Mouse (Mus musculus) MEL (cell line): ENCODE data around the gene Eif4b. TPM values are rescaled to one million over a fixed set of nuclear protein-coding genes. Genes with fewer than 3 reads are reported as not detected.

Experiments
- DNase-seq: peaks from one replicate; pipeline ENCODE4 v3.0.0; 2011; ENCODE audit warnings: low read depth, low spot score
- H3K27ac ChIP-seq: 2 replicates; pipeline ENCODE4 v1.5.1; 2012; ENCODE audit warnings: low read depth, mild to moderate bottlenecking, control low read depth, low read length, moderate library complexity; ENCODE audit not compliant: control insufficient read depth
- H3K27me3 ChIP-seq, 2 experiments: fragments of 150-350 bp in 1 of 2; sonication (generic) in 1 of 2; 2 replicates each; pipeline ENCODE4 v1.6.1; 2012; ENCODE audit warnings: low read length in 2 of 2, mild to moderate bottlenecking in 2 of 2, improper control_type of control experiment in 1 of 2, moderate library complexity in 1 of 2; ENCODE audit not compliant: insufficient read depth in 2 of 2, control insufficient read depth in 1 of 2
- H3K36me3 ChIP-seq, 2 experiments: 2 replicates each; pipeline ENCODE4 v1.6.1; 2012 to 2014; ENCODE audit warnings: low read length in 2 of 2, improper control_type of control experiment in 1 of 2, inconsistent platforms in 1 of 2, mild to moderate bottlenecking in 1 of 2; ENCODE audit not compliant: insufficient read depth in 2 of 2, control insufficient read depth in 1 of 2
- H3K4me1 ChIP-seq, 2 experiments: fragments of 150-350 bp in 1 of 2; sonication (generic) in 1 of 2; 2 replicates each; pipeline ENCODE4 v1.6.1; 2012; ENCODE audit warnings: low read length in 2 of 2, improper control_type of control experiment in 1 of 2, mild to moderate bottlenecking in 1 of 2; ENCODE audit not compliant: insufficient read depth in 2 of 2, control insufficient read depth in 1 of 2
- H3K4me3 ChIP-seq, 2 experiments: fragments of 150-350 bp in 1 of 2; sonication (generic) in 1 of 2; 2 replicates each; pipeline ENCODE4 v1.5.1; 2012; ENCODE audit warnings: low read depth in 2 of 2, low read length in 2 of 2, mild to moderate bottlenecking in 2 of 2, moderate library complexity in 2 of 2, control low read depth in 1 of 2, improper control_type of control experiment in 1 of 2; ENCODE audit not compliant: control insufficient read depth in 1 of 2, insufficient read depth in 1 of 2
- H3K79me2 ChIP-seq: 2 replicates; pipeline ENCODE4 v1.6.1; 2012; ENCODE audit warnings: mild to moderate bottlenecking, low read length, moderate library complexity; ENCODE audit not compliant: control insufficient read depth, poor library complexity, insufficient read depth
- H3K9ac ChIP-seq: 2 replicates; pipeline ENCODE4 v1.6.1; 2012; ENCODE audit warnings: low read depth, mild to moderate bottlenecking, control low read depth, low read length, moderate library complexity; ENCODE audit not compliant: control insufficient read depth, poor library complexity, severe bottlenecking
- H3K9me3 ChIP-seq: fragments of 150-350 bp; sonication (generic); replicated peaks from 2 replicates; pipeline ENCODE4 v1.6.1; 2012; ENCODE audit warnings: mild to moderate bottlenecking, low read length, improper control_type of control experiment, moderate library complexity; ENCODE audit not compliant: insufficient read depth
- BHLHE40 ChIP-seq: IDR thresholded peaks from 2 replicates; pipeline ENCODE4 v1.6.1; 2012; ENCODE audit warnings: low read depth, mild to moderate bottlenecking, inconsistent platforms, low read length, improper control_type of control experiment, borderline replicate concordance
- CTCF ChIP-seq, 3 experiments: IDR thresholded peaks in 2 of 3; conservative IDR thresholded peaks in 1 of 3; 2 replicates each; pipeline ENCODE4 v1.5.1; 2011 to 2012; ENCODE audit warnings: low read length in 3 of 3, low read depth in 2 of 3, mild to moderate bottlenecking in 2 of 3, improper control_type of control experiment in 1 of 3, inconsistent platforms in 1 of 3, mixed read lengths in 1 of 3, moderate library complexity in 1 of 3; ENCODE audit not compliant: control insufficient read depth in 1 of 3, insufficient read depth in 1 of 3, poor library complexity in 1 of 3, severe bottlenecking in 1 of 3
- E2F4 ChIP-seq: IDR thresholded peaks from 2 replicates; pipeline ENCODE4 v1.6.1; 2011; ENCODE audit warnings: low read depth, low read length, improper control_type of control experiment, borderline replicate concordance
- EP300 ChIP-seq, 2 experiments: IDR thresholded peaks; 2 replicates each; pipeline ENCODE4 v1.6.1; 2011; ENCODE audit warnings: improper control_type of control experiment in 2 of 2, low read length in 2 of 2, low read depth in 1 of 2, mild to moderate bottlenecking in 1 of 2
- GATA1 ChIP-seq: IDR thresholded peaks from 2 replicates; pipeline ENCODE4 v1.6.1; 2011; ENCODE audit warnings: low read depth, low read length, improper control_type of control experiment
- HCFC1 ChIP-seq: IDR thresholded peaks from 2 replicates; pipeline ENCODE4 v1.6.1; 2012; ENCODE audit warnings: low read depth, mild to moderate bottlenecking, inconsistent platforms, low read length, improper control_type of control experiment, moderate library complexity
- JUND ChIP-seq: IDR thresholded peaks from 2 replicates; pipeline ENCODE4 v1.6.1; 2011; ENCODE audit warnings: low read depth, mild to moderate bottlenecking, improper control_type of control experiment, low read length
- MAFK ChIP-seq: IDR thresholded peaks from 2 replicates; pipeline ENCODE4 v1.6.1; 2011; ENCODE audit warnings: low read depth, mild to moderate bottlenecking, low read length, improper control_type of control experiment, borderline replicate concordance
- MAX ChIP-seq: IDR thresholded peaks from 2 replicates; pipeline ENCODE4 v1.6.1; 2011; ENCODE audit warnings: low read length, improper control_type of control experiment
- MYB ChIP-seq: IDR thresholded peaks from 2 replicates; pipeline ENCODE4 v1.6.1; 2011; ENCODE audit warnings: mild to moderate bottlenecking, low read depth, low read length, improper control_type of control experiment
- MYC ChIP-seq: IDR thresholded peaks from 2 replicates; pipeline ENCODE4 v1.6.1; 2011; ENCODE audit warnings: low read depth, mild to moderate bottlenecking, low read length, improper control_type of control experiment, moderate library complexity
- NELFE ChIP-seq: IDR thresholded peaks from 2 replicates; pipeline ENCODE4 v1.6.1; 2011; ENCODE audit warnings: low read depth, low read length, improper control_type of control experiment
- POLR2A ChIP-seq, 2 experiments: IDR thresholded peaks; 2 replicates each; pipeline ENCODE4 v1.6.1; 2011 to 2012; ENCODE audit warnings: low read length in 2 of 2, mild to moderate bottlenecking in 2 of 2, control low read depth in 1 of 2, improper control_type of control experiment in 1 of 2, low read depth in 1 of 2, moderate library complexity in 1 of 2; ENCODE audit not compliant: control insufficient read depth in 1 of 2, insufficient read depth in 1 of 2, poor library complexity in 1 of 2
- RCOR1 ChIP-seq: IDR thresholded peaks from 2 replicates; pipeline ENCODE4 v1.6.1; 2012; ENCODE audit warnings: low read depth, mild to moderate bottlenecking, inconsistent platforms, low read length, improper control_type of control experiment
- SMC3 ChIP-seq: IDR thresholded peaks from 2 replicates; pipeline ENCODE4 v1.6.1; 2011; ENCODE audit warnings: low read depth, low read length, improper control_type of control experiment
- TCF12 ChIP-seq: IDR thresholded peaks from 2 replicates; pipeline ENCODE4 v1.6.1; 2014; ENCODE audit warnings: low read depth, mild to moderate bottlenecking, inconsistent platforms, low read length, improper control_type of control experiment, moderate library complexity
- ZC3H11A ChIP-seq: IDR thresholded peaks from 2 replicates; pipeline ENCODE4 v1.6.1; 2012; ENCODE audit warnings: low read depth, mild to moderate bottlenecking, inconsistent platforms, low read length, improper control_type of control experiment
- ZKSCAN1 ChIP-seq: IDR thresholded peaks from 2 replicates; pipeline ENCODE4 v1.6.1; 2012; ENCODE audit warnings: low read depth, mild to moderate bottlenecking, inconsistent platforms, low read length, improper control_type of control experiment, moderate library complexity
- ZMIZ1 ChIP-seq: IDR thresholded peaks from 2 replicates; pipeline ENCODE4 v1.6.1; 2012; ENCODE audit warnings: low read depth, mild to moderate bottlenecking, inconsistent platforms, low read length, improper control_type of control experiment, moderate library complexity
- ZNF384 ChIP-seq: IDR thresholded peaks from 2 replicates; pipeline ENCODE4 v1.6.1; 2012; ENCODE audit warnings: low read depth, mild to moderate bottlenecking, inconsistent platforms, low read length, improper control_type of control experiment
- polyA plus RNA-seq, 2 experiments: library from polyadenylated mRNA; stranded (reverse) in 1 of 2; unstranded in 1 of 2; fragments of >175 nt in 1 of 2; fragments of >200 nt in 1 of 2; gene quantifications; 2 replicates each; pipeline versions ENCODE4 v1.2.1 to v1.2.4; 2012; ENCODE audit warnings: low replicate concordance in 2 of 2, low read depth in 1 of 2; ENCODE audit not compliant: insufficient read length in 2 of 2, insufficient read depth in 1 of 2, missing spikeins in 1 of 2
- total RNA-seq: library from RNA; depleted of rRNA; stranded (reverse); fragments of 300-350 nt; gene quantifications from 2 replicates; pipeline ENCODE4 v1.2.3, GENCODE M21; 2012

The Eif4b gene
- total and polyA plus RNA-seq, 3 experiments: 464 to 790 (median 561) TPM

DNA sequence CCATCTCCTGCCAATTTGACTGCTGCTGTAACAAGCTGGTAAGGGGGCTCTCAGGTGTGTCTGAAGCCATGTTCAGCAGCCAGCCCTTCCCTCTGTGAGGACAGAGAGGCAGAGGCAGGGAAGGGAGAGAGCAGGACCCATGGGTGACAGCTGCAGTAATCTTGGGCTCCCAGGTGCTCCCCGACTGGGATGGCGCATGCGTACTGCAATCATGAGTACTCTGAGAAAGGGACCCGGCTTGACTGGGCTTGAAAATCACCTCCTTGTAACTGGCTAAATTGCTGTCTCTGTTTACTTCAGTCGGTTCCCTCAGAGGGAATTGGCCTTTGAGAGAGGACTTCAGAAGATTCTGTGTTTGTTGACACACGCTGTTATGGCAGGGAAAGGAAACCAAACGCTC is 31.6 kb upstream of the Eif4b start:
- H3K9ac ChIP-seq: no peak overlapping the region
- TF ChIP-seq TCF12 (no peak), GATA1 (no peak), MAX (no peak), BHLHE40 (no peak), EP300 (IDR thresholded peaks at IDR 0.05; ENCODE audit: low read depth in 1 of 2, low read length in 2 of 2) (no peak), ZKSCAN1 (no peak), RCOR1 (no peak), HCFC1 (no peak), ZNF384 (no peak), CTCF (IDR thresholded peaks at IDR 0.05 in 2 of 3, conservative IDR thresholded peaks at IDR 0.05 in 1 of 3; ENCODE audit: control insufficient read depth in 1 of 3, insufficient read depth in 1 of 3, low read depth in 2 of 3, low read length in 3 of 3, poor library complexity in 1 of 3, severe bottlenecking in 1 of 3) (no peak), ZMIZ1 (no peak)
- no peaks in the 10 kb centered on the region for H3K4me1 ChIP-seq
- DNase-seq: no peak
- no peaks in the 10 kb centered on the region for H3K79me2 ChIP-seq
- peaks cover 23 to 41% of the 10 kb centered on the region in 2 experiments for H3K27me3 ChIP-seq
- no peak overlapping the region for H3K27ac ChIP-seq
- no peak overlapping the region for H3K4me3 ChIP-seq
- H3K36me3 ChIP-seq: no peaks in the 10 kb centered on the region
- no peaks in the 10 kb centered on the region for H3K9me3 ChIP-seq

DNA sequence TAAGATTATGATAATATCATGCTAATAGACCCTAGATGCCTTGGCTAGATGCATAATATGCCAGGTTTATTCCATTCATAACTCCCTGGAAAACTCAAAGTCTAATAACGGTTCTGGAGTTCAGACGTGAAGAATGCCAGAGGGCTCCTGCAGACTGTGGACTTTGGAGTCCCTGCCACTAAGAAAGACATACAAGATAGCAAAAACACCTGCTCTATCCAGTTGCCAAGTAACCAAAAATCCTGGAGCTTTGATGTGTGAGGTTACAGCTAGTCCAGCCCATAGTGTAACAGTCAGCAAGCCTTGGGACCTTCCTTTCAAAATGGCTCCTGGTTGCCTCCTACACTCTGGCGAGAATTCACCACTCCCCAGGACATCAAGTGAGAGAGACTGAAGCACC is 28.8 kb upstream of the Eif4b start:
- no peaks in the 10 kb centered on the region for H3K9me3 ChIP-seq
- H3K4me1 ChIP-seq: no peaks in the 10 kb centered on the region
- H3K36me3 ChIP-seq: no peaks in the 10 kb centered on the region
- peaks cover 16 to 23% of the 10 kb centered on the region in 2 experiments for H3K27me3 ChIP-seq
- TF ChIP-seq SMC3 (no peak), NELFE (no peak), E2F4 (no peak), ZC3H11A (no peak), RCOR1 (no peak), MYB (no peak), ZKSCAN1 (no peak), GATA1 (no peak), JUND (no peak), MAFK (no peak), MYC (no peak), POLR2A (IDR thresholded peaks at IDR 0.05; ENCODE audit: control insufficient read depth in 1 of 2, insufficient read depth in 1 of 2, low read depth in 1 of 2, low read length in 2 of 2, poor library complexity in 1 of 2) (no peak), EP300 (IDR thresholded peaks at IDR 0.05; ENCODE audit: low read depth in 1 of 2, low read length in 2 of 2) (no peak), TCF12 (no peak), HCFC1 (no peak), MAX (no peak)
- TF ChIP-seq, all 39 proteins: peak for 0
- Histone ChIP-seq H3K4me3 (no peak overlapping the region), H3K79me2 (no peaks in the 10 kb centered on the region), H3K27ac (no peak overlapping the region), H3K9ac (no peak overlapping the region)
- DNase-seq: no peak
